Mouse (Mus musculus) erythroid progenitor cell, adult 5-6 weeks (primary cell): ENCODE results near the gene Taok2. TPM values are rescaled to one million over a fixed set of nuclear protein-coding genes. Genes with fewer than 3 reads are reported as not detected.

Source experiments
- ATAC-seq: replicated peaks from 2 replicates; pipeline ENCODE4 v1.8.0; 2016; ENCODE audit warnings: moderate number of reproducible peaks, mild to moderate bottlenecking, moderate TSS enrichment, inconsistent platforms; ENCODE audit not compliant: poor library complexity, low FRiP score, severe bottlenecking
- total RNA-seq, 2 experiments: library from RNA; stranded (forward) in 1 of 2; stranded (reverse) in 1 of 2; fragments of 150-400 nt in 1 of 2; fragments of 186-747, 209-891 nt in 1 of 2; gene quantifications; 2 replicates each; pipeline versions ENCODE4 v1.2.3 to v1.2.4; 2015 to 2017; ENCODE audit warnings: low replicate concordance in 2 of 2

Taok2 gene
- total RNA-seq, 2 experiments from 2014 or later, result 23.1 to 76.2 TPM

DNA sequence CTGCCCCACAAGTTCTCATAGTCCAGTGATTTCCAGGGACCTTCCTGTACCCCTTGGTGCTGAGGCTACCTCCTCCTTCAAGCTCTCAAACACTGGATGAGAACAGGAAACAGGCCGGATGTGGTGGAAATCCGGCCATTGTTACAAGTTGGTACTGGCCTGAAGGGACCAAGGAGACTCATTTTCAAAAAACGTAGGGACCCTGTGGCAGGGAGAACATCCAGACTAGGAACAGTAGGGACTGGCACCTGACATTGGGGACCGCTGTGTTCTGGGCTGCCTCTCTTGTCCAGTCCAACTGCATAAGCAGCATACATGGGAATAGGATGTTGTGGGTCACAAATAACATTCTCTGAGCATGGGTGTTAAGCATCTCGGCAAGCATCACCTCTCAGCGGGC, 3.5 kb downstream of the Taok2 start:
- no peak for ATAC-seq

- no peak for ATAC-seq
Observed at GRCm38 (mm10) chr7:126877239-126877638, 7.3 kb downstream of the Taok2 start.

- ATAC-seq, result 0 out of 2 replicates have a peak, but pooled peaks have one; percentile 13
Observed at GRCm38 (mm10) chr7:126870520-126870891, 14.0 kb downstream of the Taok2 start.

DNA sequence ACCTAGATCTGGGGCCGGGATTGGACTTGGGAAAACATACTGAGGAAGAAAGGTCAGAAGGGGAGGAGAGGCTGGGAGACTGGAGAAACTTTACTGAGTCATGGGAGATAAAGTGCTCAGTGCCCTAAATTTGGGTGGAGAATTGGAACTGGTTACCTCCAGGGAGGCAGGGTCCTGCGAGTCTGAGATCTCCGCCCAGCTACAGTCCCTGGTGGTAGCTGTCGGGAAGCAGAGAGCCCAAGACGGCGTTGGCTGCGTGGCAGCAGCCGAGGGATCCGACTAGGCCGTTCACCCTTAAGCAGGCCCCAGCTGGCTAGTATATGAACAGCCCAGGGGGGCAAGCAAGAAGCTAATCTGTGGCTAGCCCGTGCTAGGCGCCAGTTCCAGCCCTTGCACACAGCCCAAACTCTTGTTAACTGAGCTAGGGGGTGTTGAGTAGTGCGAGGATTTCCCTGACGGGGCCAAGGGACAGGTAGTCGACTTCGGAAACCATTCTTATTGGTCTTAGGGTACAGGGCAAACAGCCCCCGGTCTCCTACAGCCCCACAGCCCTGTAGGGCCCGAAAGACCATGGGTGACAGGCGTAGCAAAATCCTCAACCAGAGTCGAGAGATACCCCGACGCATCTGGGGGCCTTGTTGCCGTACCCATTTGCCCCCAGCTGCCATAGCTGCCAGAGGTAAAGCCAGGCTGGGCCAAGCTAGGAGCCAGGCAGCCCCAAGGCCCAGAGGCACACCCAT, 14.6 kb downstream of the Taok2 start:
- no peak for ATAC-seq

DNA sequence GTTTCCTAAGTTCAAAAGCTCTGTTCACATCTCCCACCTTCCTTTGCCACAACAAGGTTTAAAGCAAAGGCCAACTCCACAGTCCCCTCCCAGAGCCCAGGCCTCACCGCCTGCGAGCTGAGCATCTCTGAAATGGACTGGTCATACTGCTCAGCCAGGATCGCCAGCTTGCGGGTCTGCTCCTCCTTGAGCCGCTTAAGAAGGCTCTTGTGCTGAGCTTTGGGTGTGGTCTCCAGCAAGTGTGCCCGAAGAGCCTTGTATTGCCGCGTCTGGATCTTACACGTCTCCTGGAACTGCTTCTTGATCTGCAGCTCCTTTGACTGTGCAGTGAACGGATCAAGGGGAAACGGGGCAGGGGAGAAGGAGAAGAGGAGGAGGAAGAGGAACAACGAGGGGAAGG, 16.5 kb downstream of the Taok2 start:
- no peak for ATAC-seq

DNA sequence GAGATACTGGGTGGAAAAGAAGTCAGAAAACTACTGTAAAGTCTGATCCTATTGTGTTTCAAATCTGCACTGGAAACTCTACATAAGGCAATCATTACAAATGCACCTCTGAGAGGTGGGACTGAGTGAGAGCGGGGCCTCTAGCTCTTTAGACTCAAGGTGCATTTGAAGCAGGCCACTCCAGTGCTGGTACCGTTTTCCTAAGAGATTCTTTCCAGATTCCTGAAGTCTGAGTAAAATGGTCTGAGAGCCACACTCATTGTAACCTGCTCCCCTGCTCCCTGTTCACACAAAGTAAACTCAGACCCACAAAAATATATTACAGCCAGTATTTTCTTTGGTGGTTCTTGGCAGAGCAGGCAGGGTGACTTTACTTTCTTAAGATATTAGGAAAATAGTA, 17.0 kb downstream of the Taok2 start:
- no peak for ATAC-seq

DNA sequence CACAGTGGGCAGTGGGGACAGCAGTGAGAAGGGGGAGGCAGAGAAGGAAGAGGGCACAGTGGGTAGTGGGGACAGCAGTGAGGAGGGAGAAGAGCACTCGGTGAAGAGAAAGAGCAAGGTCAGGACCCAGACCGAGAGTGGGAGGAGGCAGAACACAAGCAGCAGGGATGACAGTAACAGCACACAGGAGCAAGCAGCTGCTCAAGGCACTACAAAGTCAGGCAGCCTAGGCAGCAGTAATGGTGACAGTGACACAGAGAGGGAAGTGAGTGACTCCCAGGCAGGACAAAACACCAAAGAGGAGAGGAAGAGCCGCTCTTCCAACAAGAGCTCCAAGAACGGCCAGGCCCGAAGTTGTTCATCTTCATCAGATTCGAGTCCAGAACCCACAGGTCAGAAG, 20.7 kb downstream of the Taok2 start:
- no peak for ATAC-seq

GRCm38 (mm10) chr7:126862147-126862784, 22.2 kb downstream of the Taok2 start, which contains the start of gene Ino80e:
TSS of gene Ino80e (minus strand) at chr7:126862377.
- ATAC-seq, result peak; percentile 85

DNA sequence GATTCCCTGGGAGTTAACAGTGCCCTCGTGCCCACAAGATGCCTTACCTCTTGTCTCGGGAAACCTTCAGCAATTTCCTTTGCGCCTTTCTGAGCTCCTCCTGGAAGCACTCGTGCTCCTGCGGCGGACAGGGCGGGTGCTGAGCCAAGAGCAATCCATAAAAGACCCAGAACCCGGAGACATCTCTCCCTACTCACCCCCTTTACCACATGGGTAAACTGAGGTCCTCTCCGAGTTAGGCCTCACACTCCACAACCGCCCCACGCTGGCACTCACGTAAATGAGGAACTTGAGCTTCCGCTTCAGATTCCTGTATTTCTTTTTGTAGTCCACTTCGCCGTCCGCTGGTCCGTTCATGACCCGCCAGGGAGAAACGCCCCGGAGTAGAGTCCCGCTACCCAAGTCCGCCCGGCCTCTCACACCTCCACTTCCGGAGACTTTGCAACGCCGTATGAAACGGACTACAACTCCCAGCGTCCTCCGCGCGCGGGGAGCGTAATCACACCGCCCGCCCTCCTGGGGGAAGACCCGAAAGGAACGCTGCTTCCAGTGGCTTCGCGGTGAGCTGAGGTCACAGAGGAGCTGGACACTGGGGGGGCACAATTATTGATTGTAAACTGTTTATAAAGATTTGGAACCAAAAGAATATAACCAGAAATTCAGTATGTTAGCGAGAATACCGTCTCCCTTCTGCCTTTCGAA, 22.9 kb downstream of the Taok2 start, which contains the start of gene Hirip3:
Hirip3 (plus strand) TSS at position 544 of the 702 bp plus-strand sequence.
- peak; percentile 87 for ATAC-seq

GRCm38 (mm10) chr7:126860987-126861386, 23.5 kb downstream of the Taok2 start:
- no peak for ATAC-seq

GRCm38 (mm10) chr7:126856741-126857420, 27.6 kb downstream of the Taok2 start:
- ATAC-seq, result no peak

DNA sequence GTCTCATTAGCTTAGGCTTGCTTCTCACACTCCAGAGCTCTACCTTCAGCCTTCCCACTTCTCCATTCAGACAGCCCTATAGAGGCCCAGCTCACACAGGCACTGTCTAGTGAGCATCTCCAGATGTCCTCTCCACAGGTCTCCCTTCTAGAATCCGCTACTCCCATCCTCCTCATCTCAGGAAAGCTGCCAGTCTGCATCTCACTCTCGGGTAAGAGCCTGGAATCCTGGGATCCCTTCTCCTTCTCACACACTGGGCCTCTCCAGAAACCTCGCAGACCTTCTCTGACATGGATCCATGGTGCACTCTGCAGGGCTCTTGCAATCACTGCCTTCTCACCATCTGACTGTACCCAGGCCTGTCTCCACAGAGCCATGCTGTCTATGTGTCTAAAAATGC, 28.9 kb downstream of the Taok2 start:
- ATAC-seq, result no peak

DNA sequence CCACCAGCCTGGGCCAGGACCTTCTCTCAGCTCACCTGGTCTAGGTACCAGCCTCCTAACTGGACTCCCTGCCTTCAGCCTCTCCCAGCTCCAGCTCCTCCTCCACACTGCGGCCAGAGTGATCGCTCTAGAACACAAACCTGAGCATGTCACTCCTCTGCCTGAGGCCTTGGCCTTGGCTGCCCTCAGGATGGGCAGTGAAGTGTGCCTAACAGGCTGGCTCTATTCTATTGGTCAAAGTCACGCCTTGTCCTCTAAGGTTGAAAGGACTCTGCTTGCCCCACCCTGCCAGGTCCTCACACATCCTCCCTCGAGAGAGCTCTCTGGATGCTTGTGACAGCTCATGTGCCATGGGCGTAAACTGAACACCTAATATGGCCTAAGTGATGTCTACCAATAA, 31.0 kb downstream of the Taok2 start:
- ATAC-seq, result no peak

GRCm38 (mm10) chr7:126851192-126851591, 33.3 kb downstream of the Taok2 start:
- ATAC-seq, result no peak

DNA sequence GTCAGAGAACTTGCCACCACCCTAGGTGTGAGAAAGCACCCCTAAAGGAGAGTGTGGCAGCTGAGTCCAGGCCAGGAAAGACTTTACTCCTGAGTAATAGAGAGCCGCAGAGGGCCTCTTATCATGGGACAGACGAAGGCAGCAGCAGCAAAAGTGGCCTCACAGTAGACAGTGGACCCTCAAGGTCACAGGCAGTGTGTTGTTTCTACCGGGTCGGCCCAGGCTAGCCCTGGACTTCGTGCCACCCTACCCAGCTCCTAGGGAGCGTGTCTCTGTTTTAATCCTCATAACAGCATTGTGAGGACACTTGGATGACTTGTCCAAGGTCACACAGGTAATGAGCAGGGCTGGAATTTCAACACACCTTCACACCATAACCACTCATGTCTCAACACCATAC, 34.3 kb downstream of the Taok2 start:
- no peak for ATAC-seq

GRCm38 (mm10) chr7:126848794-126849193, 35.7 kb downstream of the Taok2 start:
- no peak for ATAC-seq

DNA sequence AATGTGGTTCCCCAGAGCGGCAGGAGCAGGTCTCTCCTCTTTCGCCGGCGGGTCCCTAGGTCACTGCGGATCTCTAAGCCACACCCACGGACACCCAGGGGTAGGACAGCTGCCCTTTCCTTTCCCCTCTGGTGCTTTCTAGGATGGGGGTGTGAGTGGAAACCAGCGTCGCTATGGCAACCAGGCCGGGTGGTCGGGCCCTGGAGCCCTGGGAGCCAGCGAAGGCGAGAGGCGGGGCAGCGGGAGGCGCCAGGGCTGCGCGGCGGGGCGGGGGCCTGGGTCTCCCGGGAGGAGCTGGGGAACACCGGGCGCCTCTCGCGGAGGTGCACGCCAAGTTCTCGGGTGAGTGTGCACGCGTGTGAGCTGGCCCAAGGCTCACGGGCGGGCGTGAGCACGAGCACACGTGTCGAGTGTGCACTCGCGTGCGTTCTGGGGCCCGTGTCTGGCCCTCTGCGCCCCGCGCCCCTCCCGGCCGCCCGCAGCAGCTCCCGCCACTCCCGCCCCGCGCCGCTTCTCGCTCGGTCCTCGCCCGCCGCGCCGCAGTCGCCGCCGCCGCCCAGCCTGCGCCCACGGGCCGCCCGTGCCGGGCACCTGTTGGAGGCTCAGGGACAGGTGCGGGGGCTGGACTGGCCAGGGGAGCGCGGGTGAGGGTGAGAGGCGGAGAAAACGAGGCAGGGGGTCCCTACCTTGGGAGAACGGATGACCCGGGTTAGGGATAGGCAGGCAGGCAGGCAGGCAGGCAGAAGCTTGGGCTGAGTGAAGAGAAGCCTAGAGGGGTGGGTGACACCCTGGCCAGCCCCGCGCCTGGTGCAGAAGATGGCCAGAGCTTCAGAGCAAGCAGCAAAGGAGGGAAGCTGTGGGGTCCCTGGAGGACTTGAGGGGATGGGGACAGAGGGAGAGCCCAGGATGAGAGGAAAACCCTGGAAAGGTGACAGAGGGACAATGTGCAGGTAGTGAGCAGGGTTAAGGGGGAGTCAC, 36.8 kb downstream of the Taok2 start:
- no peak for ATAC-seq

GRCm38 (mm10) chr7:126847116-126847420, 37.4 kb downstream of the Taok2 start, which contains the start of gene Doc2a:
TSS of gene Doc2a (plus strand) at chr7:126847416.
- ATAC-seq, result no peak

GRCm38 (mm10) chr7:126845516-126845915, 39.0 kb downstream of the Taok2 start:
- ATAC-seq, result no peak
